Mouse (Mus musculus) CH12.LX (cell line): ENCODE measurements around the gene Pde4dip. TPM values are rescaled to one million over a fixed set of nuclear protein-coding genes. Genes with fewer than 3 reads are reported as not detected.

Experiments
- DNase-seq: peaks from one replicate; pipeline ENCODE4 v3.0.0-alpha.2; 2013; ENCODE audit errors: extremely low read depth
- H3K27ac ChIP-seq: 2 replicates; pipeline ENCODE4 v1.5.1; 2012; ENCODE audit warnings: low read depth, mild to moderate bottlenecking, control low read depth, moderate library complexity; ENCODE audit not compliant: insufficient read depth
- H3K27me3 ChIP-seq: replicated peaks from 2 replicates; pipeline ENCODE3; 2012; ENCODE audit warnings: inconsistent platforms
- H3K36me3 ChIP-seq, 2 experiments: replicated peaks in 1 of 2; 2 replicates each; pipeline versions ENCODE3 to v1.6.1; 2012; ENCODE audit warnings: inconsistent platforms in 1 of 2, low read length in 1 of 2, mild to moderate bottlenecking in 1 of 2, mixed read lengths in 1 of 2, moderate library complexity in 1 of 2; ENCODE audit not compliant: control insufficient read depth in 1 of 2, insufficient read depth in 1 of 2
- H3K4me1 ChIP-seq, 2 experiments: 2 replicates each; pipeline ENCODE4 v1.6.1; 2012; ENCODE audit warnings: inconsistent platforms in 1 of 2, moderate library complexity in 1 of 2; ENCODE audit not compliant: insufficient read depth in 2 of 2, control insufficient read depth in 1 of 2
- H3K4me2 ChIP-seq: 2 replicates; pipeline ENCODE4 v1.6.1; 2012; ENCODE audit warnings: low read depth, mild to moderate bottlenecking, control low read depth; ENCODE audit not compliant: poor library complexity, insufficient read depth, severe bottlenecking
- H3K4me3 ChIP-seq, 3 experiments: fragments of 150-350 bp in 1 of 3; sonication (generic) in 1 of 3; replicated peaks in 1 of 3; 2 replicates each; pipeline versions ENCODE3 to v1.5.1; 2011 to 2012; ENCODE audit warnings: low read depth in 2 of 3, low read length in 2 of 3, mild to moderate bottlenecking in 2 of 3, moderate library complexity in 2 of 3, control low read depth in 1 of 3, improper control_type of control experiment in 1 of 3, inconsistent platforms in 1 of 3, mixed read lengths in 1 of 3; ENCODE audit not compliant: poor library complexity in 1 of 3
- H3K79me2 ChIP-seq: replicated peaks from 2 replicates; pipeline ENCODE4 v1.6.1; 2012; ENCODE audit warnings: mild to moderate bottlenecking, moderate library complexity; ENCODE audit not compliant: control insufficient read depth, poor library complexity, insufficient read depth, severe bottlenecking; ENCODE audit errors: extremely low read depth
- H3K9ac ChIP-seq: 2 replicates; pipeline ENCODE4 v1.6.1; 2012; ENCODE audit warnings: low read depth, mild to moderate bottlenecking, control low read depth, moderate library complexity; ENCODE audit not compliant: insufficient read depth
- H3K9me3 ChIP-seq: replicated peaks from 2 replicates; pipeline ENCODE3; 2012; ENCODE audit warnings: low read length, inconsistent platforms, mixed read lengths
- BHLHE40 ChIP-seq: IDR thresholded peaks from 2 replicates; pipeline ENCODE4 v1.6.1; 2011; ENCODE audit warnings: mild to moderate bottlenecking, low read depth, low read length, improper control_type of control experiment
- CHD1 ChIP-seq: IDR thresholded peaks from 2 replicates; pipeline ENCODE4 v1.6.1; 2012; ENCODE audit warnings: low read depth, low read length, improper control_type of control experiment, inconsistent platforms
- CTCF ChIP-seq, 2 experiments: IDR thresholded peaks in 1 of 2; conservative IDR thresholded peaks in 1 of 2; 2 replicates each; pipeline ENCODE4 v1.5.1; 2011 to 2012; ENCODE audit warnings: low read depth in 2 of 2, low read length in 2 of 2, improper control_type of control experiment in 1 of 2, inconsistent platforms in 1 of 2, mild to moderate bottlenecking in 1 of 2, moderate library complexity in 1 of 2
- E2F4 ChIP-seq: IDR thresholded peaks from 2 replicates; pipeline ENCODE4 v1.6.1; 2011; ENCODE audit warnings: low read depth, low read length, improper control_type of control experiment; ENCODE audit not compliant: insufficient replicate concordance
- ETS1 ChIP-seq: conservative IDR thresholded peaks from 2 replicates; pipeline ENCODE4 v1.6.1; 2012; ENCODE audit warnings: low read depth, mild to moderate bottlenecking, inconsistent platforms, low read length, improper control_type of control experiment, moderate library complexity
- GABPA ChIP-seq: IDR thresholded peaks from 2 replicates; pipeline ENCODE4 v1.6.1; 2012; ENCODE audit warnings: low read depth, low read length, improper control_type of control experiment, inconsistent platforms; ENCODE audit not compliant: insufficient replicate concordance
- IRF4 ChIP-seq: IDR thresholded peaks from 2 replicates; pipeline ENCODE4 v1.6.1; 2014; ENCODE audit warnings: low read depth, mild to moderate bottlenecking, inconsistent platforms, low read length, improper control_type of control experiment
- JUND ChIP-seq: conservative IDR thresholded peaks from 2 replicates; pipeline ENCODE4 v1.6.1; 2011; ENCODE audit warnings: low read depth, low read length, improper control_type of control experiment
- MAFK ChIP-seq: IDR thresholded peaks from 2 replicates; pipeline ENCODE4 v1.6.1; 2011; ENCODE audit warnings: low read length, improper control_type of control experiment; ENCODE audit not compliant: insufficient replicate concordance
- POLR2AphosphoS2 ChIP-seq: IDR thresholded peaks from 2 replicates; pipeline ENCODE4 v1.6.1; 2011; ENCODE audit warnings: low read depth, low read length, improper control_type of control experiment
- RCOR1 ChIP-seq: conservative IDR thresholded peaks from 2 replicates; pipeline ENCODE4 v1.6.1; 2012; ENCODE audit warnings: low read depth, mild to moderate bottlenecking, inconsistent platforms, low read length, improper control_type of control experiment
- SIN3A ChIP-seq: IDR thresholded peaks from 2 replicates; pipeline ENCODE4 v1.6.1; 2012; ENCODE audit warnings: low read length, improper control_type of control experiment, inconsistent platforms
- TBP ChIP-seq: conservative IDR thresholded peaks from 2 replicates; pipeline ENCODE4 v1.6.1; 2011; ENCODE audit warnings: low read depth, low read length, improper control_type of control experiment
- UBTF ChIP-seq: IDR thresholded peaks from 2 replicates; pipeline ENCODE4 v1.6.1; 2012; ENCODE audit warnings: low read depth, mild to moderate bottlenecking, inconsistent platforms, low read length, improper control_type of control experiment, moderate library complexity
- USF1 ChIP-seq: IDR thresholded peaks from 2 replicates; pipeline ENCODE4 v1.6.1; 2014; ENCODE audit warnings: low read depth, mild to moderate bottlenecking, inconsistent platforms, low read length, improper control_type of control experiment
- USF2 ChIP-seq: conservative IDR thresholded peaks from 2 replicates; pipeline ENCODE4 v1.6.1; 2011; ENCODE audit warnings: low read depth, low read length, improper control_type of control experiment
- ZKSCAN1 ChIP-seq: IDR thresholded peaks from 2 replicates; pipeline ENCODE4 v1.6.1; 2012; ENCODE audit warnings: low read depth, inconsistent platforms, low read length, improper control_type of control experiment, borderline replicate concordance
- dilution Hi-C: fragments of 300-500 bp; cut with MboI; formaldehyde crosslinking; loops from 2 replicates; pipeline ENCODE4 v1.14.3; 2020; ENCODE audit warnings: low sequenced_read_pairs; ENCODE audit not compliant: extremely low pct_unique_long_range_greater_than_20kb, extremely low pct_ligation_motif_present
- in situ Hi-C: fragments of 300-500 bp; cut with MboI; formaldehyde crosslinking; loops from 3 replicates; pipeline ENCODE4 v1.14.3; 2019; ENCODE audit warnings: low sequenced_read_pairs, low pct_ligation_motif_present, low pct_unique_long_range_greater_than_20kb, mixed read lengths
- polyA plus RNA-seq: library from polyadenylated mRNA; unstranded; fragments of >175 nt; gene quantifications from 2 replicates; pipeline ENCODE4 v1.2.1, GENCODE M21; 2012; ENCODE audit warnings: low read depth; ENCODE audit not compliant: insufficient read length
- total RNA-seq, 2 experiments: library from RNA; depleted of rRNA; stranded (reverse); fragments of 300-350 nt in 1 of 2; fragments of >200 nt in 1 of 2; gene quantifications; 2 replicates each; pipeline ENCODE4 v1.2.3; 2012 to 2014

Gene Pde4dip
- total and polyA plus RNA-seq, 3 experiments, result 12.4 to 21.7 (median 15.2) TPM

DNA sequence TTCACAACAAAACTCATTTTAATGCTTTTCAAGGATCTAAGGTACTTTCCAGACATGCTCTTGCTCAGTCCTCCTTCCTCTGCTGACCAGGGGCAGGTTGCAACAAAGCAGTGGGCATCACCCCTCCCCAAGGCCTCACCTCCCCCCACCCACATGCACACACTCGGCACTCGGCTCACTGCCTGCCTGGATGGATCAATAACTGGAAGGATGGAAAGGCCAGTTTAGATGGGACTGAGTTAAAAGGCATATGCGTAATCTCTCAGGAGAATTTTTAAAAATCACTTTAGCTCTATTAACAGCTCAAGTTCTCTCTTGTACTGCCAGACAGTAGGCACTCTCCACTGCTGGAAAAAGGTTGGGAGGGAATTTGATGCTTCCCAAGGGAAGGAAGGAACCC, 40.9 kb downstream of the Pde4dip start:
- Histone ChIP-seq H3K9ac (no peak overlapping the region), H3K4me3 (no peak overlapping the region), H3K79me2 (no peaks in the 10 kb centered on the region), H3K27ac (no peak overlapping the region), H3K4me2 (no peak overlapping the region), H3K9me3 (no peaks in the 10 kb centered on the region), H3K27me3 (no peaks in the 10 kb centered on the region), H3K36me3 (no peaks in the 10 kb centered on the region), H3K4me1 (peaks cover 2 to 14% of the 10 kb centered on the region in 2 experiments; a peak in 2 of 4 replicates)
- dilution Hi-C loops (no loop called here), in situ Hi-C loops (no loop called here)
- TF ChIP-seq SIN3A (no peak), UBTF (no peak), MAFK (no peak), BHLHE40 (no peak), E2F4 (no peak), RCOR1 (no peak), USF1 (no peak), CTCF (conservative IDR thresholded peaks at IDR 0.05 in 1 of 2, IDR thresholded peaks at IDR 0.05 in 1 of 2; ENCODE audit: low read depth in 2 of 2, low read length in 2 of 2) (no peak), GABPA (no peak), TBP (no peak), CHD1 (no peak), ZKSCAN1 (no peak), POLR2AphosphoS2 (no peak), ETS1 (no peak), IRF4 (no peak), JUND (no peak), USF2 (no peak)
- no peak for DNase-seq

DNA sequence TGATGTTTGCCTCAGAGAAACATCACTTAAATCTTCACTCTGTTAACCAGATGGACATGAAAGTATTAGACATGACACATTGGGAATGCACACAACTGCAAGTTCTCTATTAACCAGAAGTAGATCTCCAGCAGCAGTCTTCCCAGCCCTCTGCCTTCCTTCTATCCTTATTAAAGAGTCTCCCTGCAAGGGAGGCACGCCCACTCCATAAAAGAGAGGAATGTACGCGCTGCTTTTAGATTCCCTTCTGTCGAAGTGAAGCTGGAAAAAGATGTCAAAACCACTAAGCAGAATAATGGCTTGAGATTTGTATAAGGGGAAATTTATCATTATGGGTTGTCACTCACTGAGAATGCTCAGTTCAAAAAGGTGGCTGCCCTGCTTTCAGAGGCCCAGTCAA, 42.1 kb downstream of the Pde4dip start:
- H3K4me2 ChIP-seq, result no peak overlapping the region
- no peaks in the 10 kb centered on the region for H3K79me2 ChIP-seq
- H3K36me3 ChIP-seq, result no peaks in the 10 kb centered on the region
- dilution Hi-C loops, result no loop called here
- DNase-seq, result no peak
- H3K27me3 ChIP-seq, result no peaks in the 10 kb centered on the region
- H3K27ac ChIP-seq, result no peak overlapping the region
- H3K9ac ChIP-seq, result no peak overlapping the region
- no peak for TF ChIP-seq GABPA
- TF ChIP-seq, all 38 proteins: peak for 0
- no peak overlapping the region for H3K4me3 ChIP-seq
- no peaks in the 10 kb centered on the region for H3K9me3 ChIP-seq
- in situ Hi-C loops, result no loop called here
- H3K4me1 ChIP-seq, result peaks cover 2 to 19% of the 10 kb centered on the region in 2 experiments; a peak in 2 of 4 replicates
